Mouse (Mus musculus): Measurements from ENCODE around the gene Faxc. TPM values are rescaled to one million over a fixed set of nuclear protein-coding genes. Genes with fewer than 3 reads are reported as not detected.

The Faxc gene
- total and polyA plus RNA-seq, 3 experiments = not detected

DNA sequence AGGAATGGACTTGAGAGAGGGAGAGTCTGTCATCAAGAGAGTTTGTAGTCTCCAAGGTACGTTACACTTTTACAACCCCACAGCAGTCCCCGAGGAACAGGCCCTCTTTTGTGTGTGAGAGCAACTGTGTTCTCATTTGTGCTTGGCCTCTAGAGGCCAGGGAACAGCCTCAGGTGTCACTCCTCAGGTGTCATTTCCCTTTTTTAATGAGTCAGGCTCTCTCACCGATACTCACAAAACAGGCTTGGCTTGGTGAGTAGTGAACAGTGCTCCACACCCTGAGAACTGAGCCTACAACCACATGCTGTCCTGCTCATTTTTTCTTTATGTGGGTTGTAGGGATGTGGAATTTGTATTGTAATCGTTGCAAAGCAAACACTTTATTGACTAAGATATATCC lies 49.3 kb downstream of the Faxc start:
- H3K4me1 ChIP-seq (ENCODE audit: control insufficient read depth in 1 of 2, insufficient read depth in 2 of 2, low read length in 2 of 2) = no peaks in the 10 kb centered on the region
- DNase-seq (ENCODE audit: low read depth, low spot score) = no peak
- H3K79me2 ChIP-seq (ENCODE audit: control insufficient read depth, insufficient read depth, low read length, poor library complexity) = no peaks in the 10 kb centered on the region
- H3K27ac ChIP-seq (ENCODE audit: control insufficient read depth, low read depth, low read length) = no peak overlapping the region
- no peaks in the 10 kb centered on the region for H3K9me3 ChIP-seq (replicated peaks; ENCODE audit: insufficient read depth, low read length)
- TF ChIP-seq ZNF384 (IDR thresholded peaks at IDR 0.05; ENCODE audit: low read depth, low read length) = no peak
- no peak for TF ChIP-seq MAX (IDR thresholded peaks at IDR 0.05; ENCODE audit: low read length)
- no peak for TF ChIP-seq NRF1 (IDR thresholded peaks at IDR 0.05; ENCODE audit: insufficient read depth, low read depth, low read length, poor library complexity, severe bottlenecking)
- TF ChIP-seq UBTF (IDR thresholded peaks at IDR 0.05; ENCODE audit: borderline replicate concordance, insufficient read depth, low read depth, low read length) = no peak
- TF ChIP-seq EP300 (IDR thresholded peaks at IDR 0.05; ENCODE audit: low read depth in 1 of 2, low read length in 2 of 2) = no peak
- TF ChIP-seq SMC3 (IDR thresholded peaks at IDR 0.05; ENCODE audit: low read depth, low read length) = no peak
- H3K9ac ChIP-seq (ENCODE audit: control insufficient read depth, low read depth, low read length, poor library complexity, severe bottlenecking) = no peak overlapping the region
- no peaks in the 10 kb centered on the region for H3K27me3 ChIP-seq (ENCODE audit: control insufficient read depth in 1 of 2, insufficient read depth in 2 of 2, low read length in 2 of 2)
- no peaks in the 10 kb centered on the region for H3K36me3 ChIP-seq (ENCODE audit: control insufficient read depth in 1 of 2, insufficient read depth in 2 of 2, low read length in 2 of 2)
- H3K4me3 ChIP-seq (ENCODE audit: control insufficient read depth in 1 of 2, insufficient read depth in 1 of 2, low read depth in 2 of 2, low read length in 2 of 2) = no peak overlapping the region

DNA sequence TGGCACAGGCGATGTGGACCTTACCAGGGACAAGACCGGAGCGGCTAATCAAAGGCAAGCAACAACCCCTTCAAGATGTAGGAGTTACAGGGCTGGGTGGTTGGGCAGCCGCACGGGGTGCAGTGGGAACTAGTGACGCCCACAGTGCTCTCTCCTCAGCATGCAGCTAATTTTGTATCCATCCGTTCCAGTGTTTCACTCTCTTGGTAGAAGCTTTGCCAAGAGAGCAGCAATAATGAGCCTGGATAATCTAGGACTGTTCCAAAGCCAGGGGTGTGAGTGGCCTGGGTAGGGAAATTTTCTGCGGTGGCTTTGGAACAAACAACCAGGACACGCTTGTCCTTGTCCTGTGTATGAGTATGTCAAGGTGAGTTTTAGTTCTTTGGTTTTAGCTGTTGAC lies 51.3 kb downstream of the Faxc start:
- TF ChIP-seq GATA1 (IDR thresholded peaks at IDR 0.05; ENCODE audit: low read depth, low read length) (no peak), GABPA (IDR thresholded peaks at IDR 0.05; ENCODE audit: low read depth, low read length) (no peak), ZKSCAN1 (IDR thresholded peaks at IDR 0.05; ENCODE audit: low read depth, low read length) (no peak), NELFE (IDR thresholded peaks at IDR 0.05; ENCODE audit: low read depth, low read length) (no peak), MAZ (IDR thresholded peaks at IDR 0.05; ENCODE audit: low read depth, low read length) (no peak), TAL1 (IDR thresholded peaks at IDR 0.05; ENCODE audit: low read length) (no peak), RCOR1 (IDR thresholded peaks at IDR 0.05; ENCODE audit: low read depth, low read length) (no peak), UBTF (IDR thresholded peaks at IDR 0.05; ENCODE audit: borderline replicate concordance, insufficient read depth, low read depth, low read length) (no peak), CHD2 (IDR thresholded peaks at IDR 0.05; ENCODE audit: low read length) (no peak), JUND (IDR thresholded peaks at IDR 0.05; ENCODE audit: low read depth, low read length) (no peak), MAFK (IDR thresholded peaks at IDR 0.05; ENCODE audit: borderline replicate concordance, low read depth, low read length) (no peak), ZNF384 (IDR thresholded peaks at IDR 0.05; ENCODE audit: low read depth, low read length) (no peak), CHD1 (IDR thresholded peaks at IDR 0.05; ENCODE audit: low read depth, low read length) (no peak)
- DNase-seq (ENCODE audit: low read depth, low spot score) = no peak
- no peaks in the 10 kb centered on the region for H3K36me3 ChIP-seq (ENCODE audit: control insufficient read depth in 1 of 2, insufficient read depth in 2 of 2, low read length in 2 of 2)

More for the DNA sequence above, 51.3 kb downstream of the Faxc start:
- Histone ChIP-seq H3K27ac (ENCODE audit: control insufficient read depth, low read depth, low read length) (no peak overlapping the region), H3K4me3 (ENCODE audit: control insufficient read depth in 1 of 2, insufficient read depth in 1 of 2, low read depth in 2 of 2, low read length in 2 of 2) (no peak overlapping the region), H3K9ac (ENCODE audit: control insufficient read depth, low read depth, low read length, poor library complexity, severe bottlenecking) (no peak overlapping the region), H3K27me3 (ENCODE audit: control insufficient read depth in 1 of 2, insufficient read depth in 2 of 2, low read length in 2 of 2) (no peaks in the 10 kb centered on the region), H3K79me2 (ENCODE audit: control insufficient read depth, insufficient read depth, low read length, poor library complexity) (no peaks in the 10 kb centered on the region), H3K4me1 (ENCODE audit: control insufficient read depth in 1 of 2, insufficient read depth in 2 of 2, low read length in 2 of 2) (no peaks in the 10 kb centered on the region), H3K9me3 (replicated peaks; ENCODE audit: insufficient read depth, low read length) (no peaks in the 10 kb centered on the region)
